Mouse (Mus musculus) lung, postnatal 0 days (tissue): Measurements from ENCODE around the gene Cgn.

ENCODE experiments used
- CTCF ChIP-seq: IDR thresholded peaks from 2 replicates; pipeline ENCODE4 v1.5.1; 2016; ENCODE audit warnings: antibody characterized with exemption, mild to moderate bottlenecking
- EP300 ChIP-seq: IDR thresholded peaks from 2 replicates; pipeline ENCODE4 v1.6.1; 2016; ENCODE audit warnings: antibody characterized with exemption, mild to moderate bottlenecking, control low read depth

DNA sequence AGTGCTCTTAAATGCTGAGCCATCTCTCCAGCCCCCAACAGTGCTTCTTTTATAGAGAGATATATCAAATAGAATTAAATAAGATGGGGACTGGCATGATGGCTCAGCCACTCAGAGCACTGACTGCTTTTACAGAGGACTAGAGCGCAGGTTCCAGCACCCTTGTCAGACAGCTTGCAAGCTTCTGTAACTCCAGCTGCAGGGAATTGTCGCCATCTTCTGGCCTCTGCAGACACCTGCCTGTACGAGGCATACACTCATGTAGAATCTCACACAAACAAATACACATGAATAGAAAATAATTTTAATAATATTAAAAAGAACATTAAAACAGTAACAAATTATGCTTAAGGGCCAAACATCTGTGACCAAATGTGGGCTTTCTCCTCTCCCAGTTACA is 37.8 kb upstream of the Cgn start:
- TF ChIP-seq EP300 (no peak), CTCF (no peak)
